Mouse (Mus musculus): Measurements from ENCODE around the gene Tenm3. TPM values are rescaled to one million over a fixed set of nuclear protein-coding genes. Genes with fewer than 3 reads are reported as not detected.

The Tenm3 gene
- polyA plus RNA-seq, 1 experiment from 2014 or later = 18.2 TPM

- Histone ChIP-seq H3K36me3 (ENCODE audit: control insufficient read depth, insufficient read depth, low read length) (no peaks in the 10 kb centered on the region), H3K27me3 (ENCODE audit: control insufficient read depth, insufficient read depth, low read length) (peaks cover 40% of the 10 kb centered on the region), H3K9me3 (replicated peaks; ENCODE audit: control insufficient read depth, low read length) (no peaks in the 10 kb centered on the region), H3K4me1 (ENCODE audit: control insufficient read depth, insufficient read depth, low read length) (peaks cover 10% of the 10 kb centered on the region), H3K4me3 (ENCODE audit: low read depth, low read length) (no peak overlapping the region), H3K4me2 (no peak overlapping the region), H3K9ac (ENCODE audit: low read depth, low read length) (no peak overlapping the region), H3K27ac (ENCODE audit: low read depth, low read length) (no peak overlapping the region)
- 52% methylated on average over 4 of the region's 4 CpGs for WGBS (ENCODE audit: insufficient replicate concordance)
- no peak for ATAC-seq (replicated peaks; ENCODE audit: insufficient number of reproducible peaks, low FRiP score, low TSS enrichment)
These were observed 68.9 kb downstream of the Tenm3 start for GRCm38 (mm10) chr8:48774837-48775236.

- Histone ChIP-seq H3K4me1 (ENCODE audit: control insufficient read depth, insufficient read depth, low read length) (no peaks in the 10 kb centered on the region), H3K9me3 (replicated peaks; ENCODE audit: control insufficient read depth, low read length) (no peaks in the 10 kb centered on the region), H3K36me3 (ENCODE audit: control insufficient read depth, insufficient read depth, low read length) (no peaks in the 10 kb centered on the region), H3K27me3 (ENCODE audit: control insufficient read depth, insufficient read depth, low read length) (peaks cover 9% of the 10 kb centered on the region; the same call in 1 of the 2 replicates), H3K9ac (ENCODE audit: low read depth, low read length) (no peak overlapping the region), H3K4me3 (ENCODE audit: low read depth, low read length) (no peak overlapping the region), H3K4me2 (no peak overlapping the region), H3K27ac (ENCODE audit: low read depth, low read length) (no peak overlapping the region)
- WGBS (ENCODE audit: insufficient replicate concordance) = 80% methylated on average over 16 of the region's 16 CpGs
- ATAC-seq (replicated peaks; ENCODE audit: insufficient number of reproducible peaks, low FRiP score, low TSS enrichment) = no peak
These were observed 77.1 kb downstream of the Tenm3 start for GRCm38 (mm10) chr8:48766545-48767234.

GRCm38 (mm10) chr8:48765212-48765611, 78.5 kb downstream of the Tenm3 start:
- 0 out of 2 replicates have a peak, but pooled peaks cover 6% of the 10 kb centered on the region for H3K27me3 ChIP-seq (ENCODE audit: control insufficient read depth, insufficient read depth, low read length)
- H3K4me1 ChIP-seq (ENCODE audit: control insufficient read depth, insufficient read depth, low read length) = no peaks in the 10 kb centered on the region
- no peak overlapping the region for H3K4me3 ChIP-seq (ENCODE audit: low read depth, low read length)
- no peaks in the 10 kb centered on the region for H3K9me3 ChIP-seq (replicated peaks; ENCODE audit: control insufficient read depth, low read length)
- no peak overlapping the region for H3K27ac ChIP-seq (ENCODE audit: low read depth, low read length)
- no peak for ATAC-seq (replicated peaks; ENCODE audit: insufficient number of reproducible peaks, low FRiP score, low TSS enrichment)
- no peak overlapping the region for H3K4me2 ChIP-seq
- no peak overlapping the region for H3K9ac ChIP-seq (ENCODE audit: low read depth, low read length)
- 66% methylated on average over 6 of the region's 6 CpGs for WGBS (ENCODE audit: insufficient replicate concordance)
- no peaks in the 10 kb centered on the region for H3K36me3 ChIP-seq (ENCODE audit: control insufficient read depth, insufficient read depth, low read length)

GRCm38 (mm10) chr8:48764011-48764410, 79.7 kb downstream of the Tenm3 start:
- no peak overlapping the region for H3K27ac ChIP-seq (ENCODE audit: low read depth, low read length)
- H3K4me3 ChIP-seq (ENCODE audit: low read depth, low read length) = no peak overlapping the region
- H3K4me1 ChIP-seq (ENCODE audit: control insufficient read depth, insufficient read depth, low read length) = no peaks in the 10 kb centered on the region
- no peaks in the 10 kb centered on the region for H3K9me3 ChIP-seq (replicated peaks; ENCODE audit: control insufficient read depth, low read length)
- no peak for ATAC-seq (replicated peaks; ENCODE audit: insufficient number of reproducible peaks, low FRiP score, low TSS enrichment)
- H3K4me2 ChIP-seq = no peak overlapping the region
- H3K9ac ChIP-seq (ENCODE audit: low read depth, low read length) = no peak overlapping the region
- 64% methylated on average over 3 of the region's 3 CpGs for WGBS (ENCODE audit: insufficient replicate concordance)
- H3K27me3 ChIP-seq (ENCODE audit: control insufficient read depth, insufficient read depth, low read length) = 0 out of 2 replicates have a peak, but pooled peaks cover 6% of the 10 kb centered on the region
- no peaks in the 10 kb centered on the region for H3K36me3 ChIP-seq (ENCODE audit: control insufficient read depth, insufficient read depth, low read length)

GRCm38 (mm10) chr8:48756874-48757273, 86.9 kb downstream of the Tenm3 start:
- H3K27me3 ChIP-seq (ENCODE audit: control insufficient read depth, insufficient read depth, low read length) = no peaks in the 10 kb centered on the region
- H3K4me3 ChIP-seq (ENCODE audit: low read depth, low read length) = no peak overlapping the region
- H3K9ac ChIP-seq (ENCODE audit: low read depth, low read length) = no peak overlapping the region
- no peaks in the 10 kb centered on the region for H3K36me3 ChIP-seq (ENCODE audit: control insufficient read depth, insufficient read depth, low read length)
- WGBS (ENCODE audit: insufficient replicate concordance) = 65% methylated on average over 2 of the region's 2 CpGs
- H3K27ac ChIP-seq (ENCODE audit: low read depth, low read length) = no peak overlapping the region
- no peak for ATAC-seq (replicated peaks; ENCODE audit: insufficient number of reproducible peaks, low FRiP score, low TSS enrichment)
- no peak overlapping the region for H3K4me2 ChIP-seq
- H3K9me3 ChIP-seq (replicated peaks; ENCODE audit: control insufficient read depth, low read length) = no peaks in the 10 kb centered on the region
- peaks cover 10% of the 10 kb centered on the region for H3K4me1 ChIP-seq (ENCODE audit: control insufficient read depth, insufficient read depth, low read length)

GRCm38 (mm10) chr8:48755492-48755891, 88.3 kb downstream of the Tenm3 start:
- H3K9ac ChIP-seq (ENCODE audit: low read depth, low read length) = no peak overlapping the region
- H3K27ac ChIP-seq (ENCODE audit: low read depth, low read length) = no peak overlapping the region; the same call in 1 of the 2 replicates
- peaks cover 10% of the 10 kb centered on the region for H3K4me1 ChIP-seq (ENCODE audit: control insufficient read depth, insufficient read depth, low read length)
- H3K9me3 ChIP-seq (replicated peaks; ENCODE audit: control insufficient read depth, low read length) = no peaks in the 10 kb centered on the region
- 28% methylated on average over 7 of the region's 7 CpGs for WGBS (ENCODE audit: insufficient replicate concordance)
- no peak for ATAC-seq (replicated peaks; ENCODE audit: insufficient number of reproducible peaks, low FRiP score, low TSS enrichment)
- peak overlapping the region; percentile 32 for H3K4me2 ChIP-seq
- no peak overlapping the region for H3K4me3 ChIP-seq (ENCODE audit: low read depth, low read length)
- H3K27me3 ChIP-seq (ENCODE audit: control insufficient read depth, insufficient read depth, low read length) = no peaks in the 10 kb centered on the region
- H3K36me3 ChIP-seq (ENCODE audit: control insufficient read depth, insufficient read depth, low read length) = no peaks in the 10 kb centered on the region

- Histone ChIP-seq H3K4me1 (ENCODE audit: control insufficient read depth, insufficient read depth, low read length) (peaks cover 10% of the 10 kb centered on the region), H3K9me3 (replicated peaks; ENCODE audit: control insufficient read depth, low read length) (no peaks in the 10 kb centered on the region), H3K27ac (ENCODE audit: low read depth, low read length) (no peak overlapping the region), H3K27me3 (ENCODE audit: control insufficient read depth, insufficient read depth, low read length) (no peaks in the 10 kb centered on the region), H3K4me3 (ENCODE audit: low read depth, low read length) (no peak overlapping the region), H3K36me3 (ENCODE audit: control insufficient read depth, insufficient read depth, low read length) (no peaks in the 10 kb centered on the region), H3K4me2 (no peak overlapping the region), H3K9ac (ENCODE audit: low read depth, low read length) (no peak overlapping the region)
- WGBS (ENCODE audit: insufficient replicate concordance) = 87% methylated on average over 2 of the region's 2 CpGs
- ATAC-seq (replicated peaks; ENCODE audit: insufficient number of reproducible peaks, low FRiP score, low TSS enrichment) = no peak
These were observed 88.8 kb downstream of the Tenm3 start for GRCm38 (mm10) chr8:48754959-48755358.

GRCm38 (mm10) chr8:48751965-48752364, 91.8 kb downstream of the Tenm3 start:
- no peaks in the 10 kb centered on the region for H3K9me3 ChIP-seq (replicated peaks; ENCODE audit: control insufficient read depth, low read length)
- no peak overlapping the region for H3K9ac ChIP-seq (ENCODE audit: low read depth, low read length)
- H3K36me3 ChIP-seq (ENCODE audit: control insufficient read depth, insufficient read depth, low read length) = no peaks in the 10 kb centered on the region
- no peak overlapping the region for H3K4me3 ChIP-seq (ENCODE audit: low read depth, low read length)
- WGBS (ENCODE audit: insufficient replicate concordance) = 82% methylated on average over 5 of the region's 5 CpGs
- peaks cover 10% of the 10 kb centered on the region for H3K4me1 ChIP-seq (ENCODE audit: control insufficient read depth, insufficient read depth, low read length)
- H3K4me2 ChIP-seq = no peak overlapping the region
- no peak overlapping the region for H3K27ac ChIP-seq (ENCODE audit: low read depth, low read length)
- H3K27me3 ChIP-seq (ENCODE audit: control insufficient read depth, insufficient read depth, low read length) = no peaks in the 10 kb centered on the region
- ATAC-seq (replicated peaks; ENCODE audit: insufficient number of reproducible peaks, low FRiP score, low TSS enrichment) = no peak

- ATAC-seq (replicated peaks; ENCODE audit: insufficient number of reproducible peaks, low FRiP score, low TSS enrichment) = no peak
- H3K9ac ChIP-seq (ENCODE audit: low read depth, low read length) = no peak overlapping the region
- H3K27ac ChIP-seq (ENCODE audit: low read depth, low read length) = no peak overlapping the region
- H3K4me3 ChIP-seq (ENCODE audit: low read depth, low read length) = no peak overlapping the region
- H3K4me1 ChIP-seq (ENCODE audit: control insufficient read depth, insufficient read depth, low read length) = no peaks in the 10 kb centered on the region
- H3K4me2 ChIP-seq = no peak overlapping the region
- H3K36me3 ChIP-seq (ENCODE audit: control insufficient read depth, insufficient read depth, low read length) = no peaks in the 10 kb centered on the region
- 45% methylated on average over 13 of the region's 13 CpGs for WGBS (ENCODE audit: insufficient replicate concordance)
- H3K27me3 ChIP-seq (ENCODE audit: control insufficient read depth, insufficient read depth, low read length) = no peaks in the 10 kb centered on the region
- H3K9me3 ChIP-seq (replicated peaks; ENCODE audit: control insufficient read depth, low read length) = no peaks in the 10 kb centered on the region
These were observed 95.2 kb downstream of the Tenm3 start for GRCm38 (mm10) chr8:48748503-48749059.

Measured in heart, embryonic 11.5 days (tissue).